Mouse (Mus musculus): ENCODE results near the gene Slc29a4. TPM values are rescaled to one million over a fixed set of nuclear protein-coding genes. Genes with fewer than 3 reads are reported as not detected.

The Slc29a4 gene
- polyA plus RNA-seq, 1 experiment from 2014 or later: 2.3 TPM

GRCm38 (mm10) chr5:142679065-142679464 lies 13.2 kb upstream of the Slc29a4 start:
- ATAC-seq (no peak), DNase-seq (ENCODE audit: low spot score) (no peak)
- no peak overlapping the region for H3K4me2 ChIP-seq (replicated peaks; ENCODE audit: low read depth, low read length)
- no peak for TF ChIP-seq EP300 (IDR thresholded peaks at IDR 0.05)
- TF ChIP-seq CTCF (IDR thresholded peaks at IDR 0.05): no peak
- H3K27ac ChIP-seq (ENCODE audit: low read length): no peak overlapping the region
- no peaks in the 10 kb centered on the region for H3K36me3 ChIP-seq (ENCODE audit: insufficient read depth, low read length)
- WGBS: 100% methylated on average over 1 of the region's 1 CpGs
- no peaks in the 10 kb centered on the region for H3K4me1 ChIP-seq (ENCODE audit: insufficient read depth, low read depth, low read length)
- no peak overlapping the region for H3K4me3 ChIP-seq (ENCODE audit: low read depth, low read length)
- no peak overlapping the region for H3K9ac ChIP-seq (replicated peaks; ENCODE audit: low read depth)
- H3K27me3 ChIP-seq (replicated peaks; ENCODE audit: insufficient read depth, low read length): no peaks in the 10 kb centered on the region
- H3K9me3 ChIP-seq (ENCODE audit: low read length): no peaks in the 10 kb centered on the region

GRCm38 (mm10) chr5:142681911-142682310 lies 10.4 kb upstream of the Slc29a4 start:
- no peak overlapping the region for H3K27ac ChIP-seq (ENCODE audit: low read length)
- TF ChIP-seq EP300 (IDR thresholded peaks at IDR 0.05): no peak
- no peak for TF ChIP-seq CTCF (IDR thresholded peaks at IDR 0.05)
- H3K4me2 ChIP-seq (replicated peaks; ENCODE audit: low read depth, low read length): no peak overlapping the region
- DNase-seq (ENCODE audit: low spot score): no peak
- H3K9me3 ChIP-seq (ENCODE audit: low read length): no peaks in the 10 kb centered on the region
- no peak overlapping the region for H3K9ac ChIP-seq (replicated peaks; ENCODE audit: low read depth)
- no peaks in the 10 kb centered on the region for H3K4me1 ChIP-seq (ENCODE audit: insufficient read depth, low read depth, low read length)
- ATAC-seq: no peak
- H3K4me3 ChIP-seq (ENCODE audit: low read depth, low read length): no peak overlapping the region
- 73% methylated on average over 3 of the region's 3 CpGs for WGBS
- H3K27me3 ChIP-seq (replicated peaks; ENCODE audit: insufficient read depth, low read length): no peaks in the 10 kb centered on the region
- H3K36me3 ChIP-seq (ENCODE audit: insufficient read depth, low read length): no peaks in the 10 kb centered on the region

- no peaks in the 10 kb centered on the region for H3K9me3 ChIP-seq (ENCODE audit: low read length)
- ATAC-seq: no peak
- WGBS: 85% methylated on average over 5 of the region's 5 CpGs
Measured at GRCm38 (mm10) chr5:142682529-142682928, 9.8 kb upstream of the Slc29a4 start.

GRCm38 (mm10) chr5:142688866-142689265 lies 3.4 kb upstream of the Slc29a4 start:
- 41% methylated on average over 6 of the region's 6 CpGs for WGBS
- TF ChIP-seq EP300 (IDR thresholded peaks at IDR 0.05) (no peak), CTCF (IDR thresholded peaks at IDR 0.05) (no peak)
- no peak overlapping the region for H3K4me3 ChIP-seq (ENCODE audit: low read depth, low read length)
- no peak overlapping the region for H3K4me2 ChIP-seq (replicated peaks; ENCODE audit: low read depth, low read length)
- H3K9me3 ChIP-seq (ENCODE audit: low read length): no peaks in the 10 kb centered on the region
- no peak for DNase-seq (ENCODE audit: low spot score)
- H3K27me3 ChIP-seq (replicated peaks; ENCODE audit: insufficient read depth, low read length): no peaks in the 10 kb centered on the region
- H3K4me1 ChIP-seq (ENCODE audit: insufficient read depth, low read depth, low read length): no peaks in the 10 kb centered on the region
- H3K36me3 ChIP-seq (ENCODE audit: insufficient read depth, low read length): no peaks in the 10 kb centered on the region
- no peak overlapping the region for H3K27ac ChIP-seq (ENCODE audit: low read length)
- H3K9ac ChIP-seq (replicated peaks; ENCODE audit: low read depth): no peak overlapping the region
- ATAC-seq: no peak

More at GRCm38 (mm10) chr5:142682529-142682928, 9.8 kb upstream of the Slc29a4 start:
- Histone ChIP-seq H3K36me3 (ENCODE audit: insufficient read depth, low read length) (no peaks in the 10 kb centered on the region), H3K4me1 (ENCODE audit: insufficient read depth, low read depth, low read length) (no peaks in the 10 kb centered on the region), H3K27ac (ENCODE audit: low read length) (no peak overlapping the region), H3K27me3 (replicated peaks; ENCODE audit: insufficient read depth, low read length) (no peaks in the 10 kb centered on the region), H3K9ac (replicated peaks; ENCODE audit: low read depth) (no peak overlapping the region), H3K4me3 (ENCODE audit: low read depth, low read length) (no peak overlapping the region), H3K4me2 (replicated peaks; ENCODE audit: low read depth, low read length) (no peak overlapping the region)
- no peak for DNase-seq (ENCODE audit: low spot score)
- TF ChIP-seq CTCF (IDR thresholded peaks at IDR 0.05) (no peak), EP300 (IDR thresholded peaks at IDR 0.05) (no peak)

- no peak for DNase-seq (ENCODE audit: low spot score)
- ATAC-seq: no peak
- WGBS: 59% methylated on average over 3 of the region's 3 CpGs
- Histone ChIP-seq H3K27me3 (replicated peaks; ENCODE audit: insufficient read depth, low read length) (no peaks in the 10 kb centered on the region), H3K27ac (ENCODE audit: low read length) (no peak overlapping the region), H3K9me3 (ENCODE audit: low read length) (no peaks in the 10 kb centered on the region), H3K9ac (replicated peaks; ENCODE audit: low read depth) (no peak overlapping the region), H3K36me3 (ENCODE audit: insufficient read depth, low read length) (no peaks in the 10 kb centered on the region), H3K4me3 (ENCODE audit: low read depth, low read length) (no peak overlapping the region), H3K4me2 (replicated peaks; ENCODE audit: low read depth, low read length) (no peak overlapping the region), H3K4me1 (ENCODE audit: insufficient read depth, low read depth, low read length) (no peaks in the 10 kb centered on the region)
- TF ChIP-seq CTCF (IDR thresholded peaks at IDR 0.05): no peak
- TF ChIP-seq EP300 (IDR thresholded peaks at IDR 0.05): no peak
Measured at GRCm38 (mm10) chr5:142690343-142690742, 2.0 kb upstream of the Slc29a4 start.

- H3K9me3 ChIP-seq (ENCODE audit: low read length): no peaks in the 10 kb centered on the region
- TF ChIP-seq CTCF (IDR thresholded peaks at IDR 0.05) (no peak), EP300 (IDR thresholded peaks at IDR 0.05) (no peak)
- no peak overlapping the region for H3K9ac ChIP-seq (replicated peaks; ENCODE audit: low read depth)
- no peaks in the 10 kb centered on the region for H3K4me1 ChIP-seq (ENCODE audit: insufficient read depth, low read depth, low read length)
- H3K27ac ChIP-seq (ENCODE audit: low read length): no peak overlapping the region
- no peaks in the 10 kb centered on the region for H3K36me3 ChIP-seq (ENCODE audit: insufficient read depth, low read length)
- no peak overlapping the region for H3K4me2 ChIP-seq (replicated peaks; ENCODE audit: low read depth, low read length)
- no peak overlapping the region for H3K4me3 ChIP-seq (ENCODE audit: low read depth, low read length)
- ATAC-seq (no peak), DNase-seq (ENCODE audit: low spot score) (no peak)
- H3K27me3 ChIP-seq (replicated peaks; ENCODE audit: insufficient read depth, low read length): no peaks in the 10 kb centered on the region
- WGBS: 65% methylated on average over 12 of the region's 12 CpGs
Measured at GRCm38 (mm10) chr5:142692971-142693737, 842 bp downstream of the Slc29a4 start.
